Mouse (Mus musculus): ENCODE results near the gene Ewsr1.

DNA sequence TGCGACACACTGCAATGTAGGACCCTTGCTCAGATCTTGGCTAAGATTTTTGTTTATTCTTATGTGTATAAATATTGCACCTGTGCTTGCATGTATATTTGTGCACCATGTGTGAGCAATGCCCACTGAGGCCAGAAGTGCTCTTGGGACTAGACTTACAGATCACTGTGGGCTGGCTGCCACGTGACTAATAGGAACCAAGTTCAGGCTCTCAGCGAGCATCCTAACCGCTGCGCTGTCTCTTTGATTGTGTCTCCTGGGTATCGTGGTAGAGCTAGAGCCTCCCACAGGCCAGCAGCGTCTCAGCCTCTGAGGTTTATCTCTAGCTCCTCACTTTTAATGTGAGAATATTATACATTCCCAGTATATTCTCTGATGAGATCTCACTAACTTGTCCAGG lies 14.6 kb upstream of the Ewsr1 start:
- TF ChIP-seq CTCF (IDR thresholded peaks at IDR 0.05; ENCODE audit: low read depth) (no peak), EP300 (optimal IDR thresholded peaks at IDR 0.05) (no peak)

Data from stomach, postnatal 0 days (tissue).